Mouse (Mus musculus) embryonic facial prominence, embryonic 15.5 days (tissue): Measurements from ENCODE around the gene Defb26. TPM values are rescaled to one million over a fixed set of nuclear protein-coding genes. Genes with fewer than 3 reads are reported as not detected.

Source experiments
- ATAC-seq: fragments of 200-750 bp; cut with Nextera tagmentation; 2 replicates; pipeline ENCODE4 v1.8.0; 2017; ENCODE audit warnings: low read depth, moderate TSS enrichment; ENCODE audit not compliant: insufficient number of reproducible peaks, low FRiP score, low TSS enrichment
- H3K27ac ChIP-seq: fragments of 300-500 bp; sonication (generic); replicated peaks from 2 replicates; pipeline ENCODE4 v1.5.1; 2015; ENCODE audit warnings: mild to moderate bottlenecking, inconsistent platforms
- H3K27me3 ChIP-seq: fragments of 300-500 bp; sonication (generic); 2 replicates; pipeline ENCODE4 v1.6.1; 2015; ENCODE audit warnings: inconsistent platforms
- H3K36me3 ChIP-seq: fragments of 300-500 bp; sonication (generic); 2 replicates; pipeline ENCODE4 v1.6.1; 2015; ENCODE audit warnings: mild to moderate bottlenecking, inconsistent platforms
- H3K4me1 ChIP-seq: fragments of 300-500 bp; sonication (generic); 2 replicates; pipeline ENCODE4 v1.6.1; 2015; ENCODE audit warnings: inconsistent platforms
- H3K4me2 ChIP-seq: fragments of 300-500 bp; sonication (generic); replicated peaks from 2 replicates; pipeline ENCODE4 v1.6.1; 2015; ENCODE audit warnings: mild to moderate bottlenecking, inconsistent platforms
- H3K4me3 ChIP-seq: fragments of 300-500 bp; sonication (generic); replicated peaks from 2 replicates; pipeline ENCODE4 v1.5.1; 2015; ENCODE audit warnings: mild to moderate bottlenecking, inconsistent platforms
- H3K9ac ChIP-seq: fragments of 300-500 bp; sonication (generic); 2 replicates; pipeline ENCODE4 v1.6.1; 2015; ENCODE audit warnings: inconsistent platforms
- H3K9me3 ChIP-seq: fragments of 300-500 bp; sonication (generic); replicated peaks from 2 replicates; pipeline ENCODE4 v1.6.1; 2016; ENCODE audit warnings: inconsistent platforms
- WGBS: fragments of 180-500 bp; shearing (Covaris S2); methylation state at CpG from one replicate; pipeline ENCODE4 v1.1.7; 2015; 5-methylcytosine and 5-hydroxymethylcytosine counted together
- polyA plus RNA-seq: library from polyadenylated mRNA; unstranded; fragments of >200 nt; fragmentation: Nextera tagmentation; extraction: Ambion mirVana; gene quantifications from 2 replicates; pipeline ENCODE4 v1.2.1, GENCODE M21; 2015

The Defb26 gene
- polyA plus RNA-seq = not detected in 2 replicates

GRCm38 (mm10) chr2:152511592-152511991, at the start of gene Defb26:
Gene Defb26, minus strand, starts transcription at chr2:152511692.
- H3K36me3 ChIP-seq = no peaks in the 10 kb centered on the region
- no peaks in the 10 kb centered on the region for H3K27me3 ChIP-seq
- H3K4me3 ChIP-seq = no peak within 1 kb of the TSS
- H3K4me2 ChIP-seq = no peak within 1 kb of the TSS
- H3K27ac ChIP-seq = no peak within 1 kb of the TSS
- ATAC-seq = no peak
- no peak within 1 kb of the TSS for H3K9ac ChIP-seq
- WGBS = 82% methylated on average over 1 of the region's 1 CpGs
- no peaks in the 10 kb centered on the region for H3K4me1 ChIP-seq
- no peaks in the 10 kb centered on the region for H3K9me3 ChIP-seq

GRCm38 (mm10) chr2:152556655-152557054, 45.2 kb upstream of the Defb26 start:
- Histone ChIP-seq H3K36me3 (no peaks in the 10 kb centered on the region), H3K9ac (no peak overlapping the region), H3K4me1 (no peaks in the 10 kb centered on the region), H3K27ac (no peak overlapping the region), H3K4me2 (no peak overlapping the region), H3K9me3 (no peaks in the 10 kb centered on the region), H3K27me3 (no peaks in the 10 kb centered on the region), H3K4me3 (no peak overlapping the region)
- WGBS = 78% methylated on average over 7 of the region's 7 CpGs
- no peak for ATAC-seq

- H3K4me2 ChIP-seq = peak overlapping the region; percentile 40
- no peak overlapping the region for H3K9ac ChIP-seq
- H3K4me3 ChIP-seq = no peak overlapping the region
- no peaks in the 10 kb centered on the region for H3K36me3 ChIP-seq
- 12% methylated on average over 16 of the region's 16 CpGs for WGBS
- no peaks in the 10 kb centered on the region for H3K27me3 ChIP-seq
- no peaks in the 10 kb centered on the region for H3K4me1 ChIP-seq
- no peak overlapping the region for H3K27ac ChIP-seq
- no peaks in the 10 kb centered on the region for H3K9me3 ChIP-seq
- no peak for ATAC-seq
Measured at GRCm38 (mm10) chr2:152553774-152554423, 42.4 kb upstream of the Defb26 start.

- no peak for ATAC-seq
Measured at GRCm38 (mm10) chr2:152548124-152548523, 36.6 kb upstream of the Defb26 start.

GRCm38 (mm10) chr2:152544691-152545090, 33.2 kb upstream of the Defb26 start:
- WGBS = 8% methylated on average over 4 of the region's 4 CpGs
- Histone ChIP-seq H3K4me3 (no peak overlapping the region), H3K9me3 (no peaks in the 10 kb centered on the region), H3K27me3 (no peaks in the 10 kb centered on the region), H3K27ac (no peak overlapping the region), H3K36me3 (no peaks in the 10 kb centered on the region), H3K4me1 (no peaks in the 10 kb centered on the region), H3K9ac (no peak overlapping the region), H3K4me2 (no peak overlapping the region)
- no peak for ATAC-seq

More at GRCm38 (mm10) chr2:152548124-152548523, 36.6 kb upstream of the Defb26 start:
- no peak overlapping the region for H3K4me2 ChIP-seq
- 71% methylated on average over 5 of the region's 5 CpGs for WGBS
- H3K9ac ChIP-seq = no peak overlapping the region
- no peaks in the 10 kb centered on the region for H3K27me3 ChIP-seq
- H3K4me3 ChIP-seq = no peak overlapping the region
- H3K27ac ChIP-seq = no peak overlapping the region
- no peaks in the 10 kb centered on the region for H3K36me3 ChIP-seq
- H3K9me3 ChIP-seq = no peaks in the 10 kb centered on the region
- H3K4me1 ChIP-seq = no peaks in the 10 kb centered on the region

- H3K36me3 ChIP-seq = no peaks in the 10 kb centered on the region
- H3K27ac ChIP-seq = no peak overlapping the region
- no peaks in the 10 kb centered on the region for H3K27me3 ChIP-seq
- no peaks in the 10 kb centered on the region for H3K4me1 ChIP-seq
- no peak for ATAC-seq
- H3K9ac ChIP-seq = no peak overlapping the region
- no peaks in the 10 kb centered on the region for H3K9me3 ChIP-seq
- H3K4me3 ChIP-seq = no peak overlapping the region
- whole genome bisulfite sequencing = 67% methylated on average over 4 of the region's 4 CpGs
- no peak overlapping the region for H3K4me2 ChIP-seq
Measured at GRCm38 (mm10) chr2:152543478-152543877, 32.0 kb upstream of the Defb26 start.

- no peak for ATAC-seq
- Histone ChIP-seq H3K9me3 (no peaks in the 10 kb centered on the region), H3K36me3 (no peaks in the 10 kb centered on the region), H3K4me2 (no peak overlapping the region), H3K27me3 (no peaks in the 10 kb centered on the region), H3K4me1 (no peaks in the 10 kb centered on the region), H3K9ac (no peak overlapping the region), H3K4me3 (no peak overlapping the region), H3K27ac (no peak overlapping the region)
- 79% methylated on average over 2 of the region's 2 CpGs for WGBS
Measured at GRCm38 (mm10) chr2:152542897-152543296, 31.4 kb upstream of the Defb26 start.

GRCm38 (mm10) chr2:152541979-152542378, 30.5 kb upstream of the Defb26 start:
- ATAC-seq = no peak
- H3K4me1 ChIP-seq = no peaks in the 10 kb centered on the region
- H3K36me3 ChIP-seq = no peaks in the 10 kb centered on the region
- no peak overlapping the region for H3K27ac ChIP-seq
- no peak overlapping the region for H3K9ac ChIP-seq
- no peaks in the 10 kb centered on the region for H3K9me3 ChIP-seq
- no peak overlapping the region for H3K4me3 ChIP-seq
- H3K4me2 ChIP-seq = no peak overlapping the region
- H3K27me3 ChIP-seq = no peaks in the 10 kb centered on the region
- 76% methylated on average over 9 of the region's 9 CpGs for WGBS

GRCm38 (mm10) chr2:152539944-152540710, 28.6 kb upstream of the Defb26 start, which contains the start of gene Defb29:
Gene Defb29, minus strand, starts transcription at chr2:152540098.
- ATAC-seq = no peak
- H3K27ac ChIP-seq = no peak within 1 kb of the TSS
- no peak within 1 kb of the TSS for H3K9ac ChIP-seq
- H3K27me3 ChIP-seq = no peaks in the 10 kb centered on the region
- WGBS = 48% methylated on average over 13 of the region's 13 CpGs
- no peak within 1 kb of the TSS for H3K4me3 ChIP-seq
- no peak within 1 kb of the TSS for H3K4me2 ChIP-seq
- no peaks in the 10 kb centered on the region for H3K4me1 ChIP-seq
- no peaks in the 10 kb centered on the region for H3K36me3 ChIP-seq
- no peaks in the 10 kb centered on the region for H3K9me3 ChIP-seq

GRCm38 (mm10) chr2:152517981-152518380, 6.5 kb upstream of the Defb26 start, which contains the start of gene Defb28:
Gene Defb28, plus strand, starts transcription at chr2:152518255.
- Histone ChIP-seq H3K27me3 (no peaks in the 10 kb centered on the region), H3K27ac (no peak within 1 kb of the TSS), H3K9me3 (no peaks in the 10 kb centered on the region), H3K36me3 (no peaks in the 10 kb centered on the region), H3K4me2 (no peak within 1 kb of the TSS), H3K4me3 (no peak within 1 kb of the TSS), H3K9ac (no peak within 1 kb of the TSS), H3K4me1 (no peaks in the 10 kb centered on the region)
- WGBS = 70% methylated on average over 4 of the region's 4 CpGs
- no peak for ATAC-seq

- H3K27me3 ChIP-seq = no peaks in the 10 kb centered on the region
- ATAC-seq = no peak
- H3K9me3 ChIP-seq = no peaks in the 10 kb centered on the region
Measured at GRCm38 (mm10) chr2:152516084-152516483, 4.6 kb upstream of the Defb26 start.

More at GRCm38 (mm10) chr2:152516084-152516483, 4.6 kb upstream of the Defb26 start:
- 55% methylated on average over 4 of the region's 4 CpGs for WGBS
- no peak overlapping the region for H3K9ac ChIP-seq
- no peak overlapping the region for H3K27ac ChIP-seq
- no peaks in the 10 kb centered on the region for H3K36me3 ChIP-seq
- no peaks in the 10 kb centered on the region for H3K4me1 ChIP-seq
- no peak overlapping the region for H3K4me3 ChIP-seq
- no peak overlapping the region for H3K4me2 ChIP-seq
